Comparison of ENCODE assay signal across 16 mouse cellular contexts in genomic region chr11:60190055-60190641, GRCm38 (mm10). TPM values are rescaled to one million over a fixed set of nuclear protein-coding genes. Genes with fewer than 3 reads are reported as not detected.
DNase-seq lines count a peak whose midpoint lies in the region; ATAC-seq and TF ChIP-seq lines count a peak whose summit lies in the region.
"Had no signal": no experiment of that assay in that cellular context is flagged by ENCODE, and none has a peak within 500 bp of the region (broad histone marks: within the 10 kb centered on the region; RNA-seq: fewer than 3 reads in every experiment).

No protein-coding gene starts in this region.

- no peak overlapping the region for H3K4me3 ChIP-seq in heart, postnatal 0 days (ENCODE audit: low read depth, low read length)
- no peak overlapping the region for H3K4me3 ChIP-seq in midbrain, embryonic 15.5 days
- H3K4me3 ChIP-seq in midbrain, embryonic 16.5 days (ENCODE audit: low read depth, low read length), result no peak overlapping the region
- H3K4me3 ChIP-seq in intestine, postnatal 0 days (ENCODE audit: low read depth, low read length), result no peak overlapping the region
- H3K4me3 ChIP-seq in stomach, embryonic 15.5 days (replicated peaks), result no peak overlapping the region
- H3K4me3 ChIP-seq: embryonic facial prominence, embryonic 12.5 days; limb, embryonic 12.5 days; neural tube, embryonic 12.5 days had no signal

- DNase-seq in heart, postnatal 0 days (ENCODE audit: low spot score), result no peak
- DNase-seq in heart, postnatal 36 days, result no peak
- DNase-seq in layer of hippocampus, adult 11-12 months (ENCODE audit: low spot score), result no peak
- DNase-seq: adrenal gland, postnatal 36 days; layer of hippocampus, postnatal 36 days had no signal

- no peak overlapping the region for H3K9ac ChIP-seq in heart, postnatal 0 days (replicated peaks; ENCODE audit: low read depth, low read length)
- no peak overlapping the region for H3K9ac ChIP-seq in midbrain, embryonic 15.5 days
- no peak overlapping the region for H3K9ac ChIP-seq in midbrain, embryonic 16.5 days (ENCODE audit: low read depth, low read length)
- H3K9ac ChIP-seq in intestine, postnatal 0 days (ENCODE audit: low read depth, low read length), result no peak overlapping the region
- no peak overlapping the region for H3K9ac ChIP-seq in stomach, embryonic 15.5 days
- H3K9ac ChIP-seq: embryonic facial prominence, embryonic 12.5 days; limb, embryonic 12.5 days had no signal

- H3K4me1 ChIP-seq in heart, postnatal 0 days (ENCODE audit: control insufficient read depth, insufficient read depth), result peaks cover 5% of the 10 kb centered on the region; the same call in 1 of the 2 replicates
- H3K4me1 ChIP-seq in midbrain, embryonic 15.5 days, result peaks cover 15% of the 10 kb centered on the region
- H3K4me1 ChIP-seq in midbrain, embryonic 16.5 days (ENCODE audit: control insufficient read depth, insufficient read depth, low read length), result peaks cover 7% of the 10 kb centered on the region
- H3K4me1 ChIP-seq in intestine, postnatal 0 days (replicated peaks; ENCODE audit: control insufficient read depth, insufficient read depth, low read length), result peaks cover 8% of the 10 kb centered on the region; the same call in 1 of the 2 replicates
- H3K4me1 ChIP-seq in stomach, embryonic 15.5 days, result peaks cover 12% of the 10 kb centered on the region

- peaks cover 86% of the 10 kb centered on the region for H3K36me3 ChIP-seq in heart, postnatal 0 days (replicated peaks; ENCODE audit: control insufficient read depth, insufficient read depth, low read length)
- peaks cover 28% of the 10 kb centered on the region for H3K36me3 ChIP-seq in midbrain, embryonic 15.5 days (replicated peaks)
- H3K36me3 ChIP-seq in midbrain, embryonic 16.5 days (ENCODE audit: control insufficient read depth, insufficient read depth, low read length), result peaks cover 62% of the 10 kb centered on the region
- peaks cover 82% of the 10 kb centered on the region for H3K36me3 ChIP-seq in intestine, postnatal 0 days (ENCODE audit: control insufficient read depth, insufficient read depth)
- peaks cover 84% of the 10 kb centered on the region for H3K36me3 ChIP-seq in stomach, embryonic 15.5 days

- no peak for TF ChIP-seq CTCF in heart, postnatal 0 days (IDR thresholded peaks at IDR 0.05; ENCODE audit: low read depth)
- TF ChIP-seq CTCF in intestine, postnatal 0 days (IDR thresholded peaks at IDR 0.05; ENCODE audit: low read depth), result no peak

- 0 out of 2 replicates have a peak, but pooled peaks cover 5% of the 10 kb centered on the region for H3K9me3 ChIP-seq in heart, postnatal 0 days (replicated peaks; ENCODE audit: control insufficient read depth, low read length)
- H3K9me3 ChIP-seq in midbrain, embryonic 15.5 days, result no peaks in the 10 kb centered on the region
- peaks cover 4% of the 10 kb centered on the region; the same call in 1 of the 2 replicates for H3K9me3 ChIP-seq in midbrain, embryonic 16.5 days (replicated peaks; ENCODE audit: control insufficient read depth, low read length, poor library complexity, severe bottlenecking)
- H3K9me3 ChIP-seq in intestine, postnatal 0 days (ENCODE audit: control insufficient read depth), result peaks cover 4% of the 10 kb centered on the region; the same call in 1 of the 2 replicates
- H3K9me3 ChIP-seq in stomach, embryonic 15.5 days, result no peaks in the 10 kb centered on the region

- 0 out of 2 replicates have a peak overlapping the region, but pooled peaks have one; percentile 20 for H3K27ac ChIP-seq in heart, postnatal 0 days (ENCODE audit: low read depth)
- H3K27ac ChIP-seq in midbrain, embryonic 15.5 days, result 0 out of 2 replicates have a peak overlapping the region, but pooled peaks have one; percentile 6
- H3K27ac ChIP-seq in midbrain, embryonic 16.5 days (ENCODE audit: low read length), result no peak overlapping the region
- 0 out of 2 replicates have a peak overlapping the region, but pooled peaks have one; percentile 7 for H3K27ac ChIP-seq in intestine, postnatal 0 days (ENCODE audit: low read depth, low read length)
- H3K27ac ChIP-seq in stomach, embryonic 15.5 days, result peak overlapping the region; percentile 46; the same call in 1 of the 2 replicates

- H3K27me3 ChIP-seq in heart, postnatal 0 days (ENCODE audit: control insufficient read depth, insufficient read depth, low read length), result no peaks in the 10 kb centered on the region
- H3K27me3 ChIP-seq in midbrain, embryonic 15.5 days (replicated peaks), result no peaks in the 10 kb centered on the region
- no peaks in the 10 kb centered on the region for H3K27me3 ChIP-seq in midbrain, embryonic 16.5 days (ENCODE audit: control insufficient read depth, insufficient read depth, low read depth, low read length)
- H3K27me3 ChIP-seq in intestine, postnatal 0 days (replicated peaks; ENCODE audit: control insufficient read depth, insufficient read depth, low read length), result no peaks in the 10 kb centered on the region
- no peaks in the 10 kb centered on the region for H3K27me3 ChIP-seq in stomach, embryonic 15.5 days (replicated peaks)
- H3K27me3 ChIP-seq: embryonic facial prominence, embryonic 12.5 days; limb, embryonic 12.5 days; neural tube, embryonic 12.5 days had no signal

- intact Hi-C loops in heart, postnatal 36 days (cut with DNase I), result no loop called here

- ATAC-seq in heart, postnatal 0 days (ENCODE audit: insufficient read depth, low read depth), result no peak
- no peak for ATAC-seq in midbrain, embryonic 15.5 days (replicated peaks)
- ATAC-seq in midbrain, embryonic 16.5 days, result no peak
- ATAC-seq in intestine, postnatal 0 days, result no peak
- ATAC-seq in stomach, embryonic 15.5 days (ENCODE audit: insufficient read depth, low FRiP score, low read depth), result no peak
- ATAC-seq: activated CD4-positive, CD25-positive, alpha-beta regulatory T cell, adult 4 months; forebrain, embryonic 14.5 days; hindbrain, embryonic 16.5 days had no signal

- no peak overlapping the region for H3K4me2 ChIP-seq in heart, postnatal 0 days (ENCODE audit: low read depth, low read length)
- no peak overlapping the region for H3K4me2 ChIP-seq in midbrain, embryonic 15.5 days
- H3K4me2 ChIP-seq in midbrain, embryonic 16.5 days (ENCODE audit: low read length), result no peak overlapping the region
- H3K4me2 ChIP-seq in intestine, postnatal 0 days (replicated peaks; ENCODE audit: low read depth), result no peak overlapping the region; the same call in 1 of the 2 replicates
- H3K4me2 ChIP-seq in stomach, embryonic 15.5 days, result no peak overlapping the region
- H3K4me2 ChIP-seq: embryonic facial prominence, embryonic 12.5 days; limb, embryonic 12.5 days; midbrain, embryonic 11.5 days; neural tube, embryonic 12.5 days had no signal

- TF ChIP-seq EP300 in heart, postnatal 0 days (IDR thresholded peaks at IDR 0.05; ENCODE audit: low read depth), result no peak

- WGBS in heart, postnatal 0 days, result 75% methylated on average over 16 of the region's 17 CpGs
- 90% methylated on average over 17 of the region's 17 CpGs for WGBS in midbrain, embryonic 15.5 days
- WGBS in midbrain, embryonic 16.5 days, result 90% methylated on average over 17 of the region's 17 CpGs
- WGBS in intestine, postnatal 0 days, result 82% methylated on average over 17 of the region's 17 CpGs
- WGBS in stomach, embryonic 15.5 days, result 87% methylated on average over 17 of the region's 17 CpGs

RNA-seq across cellular contexts. Expression of gene Srebf1, which starts 32.2 kb away (rescaled TPM):
- total RNA-seq in heart, postnatal 0 days (2014; rRNA removed; ENCODE audit: low replicate concordance), result 77.2 and 81.7 TPM in 2 replicates
- 29.9 and 31.0 TPM in 2 replicates for polyA plus RNA-seq in heart, postnatal 0 days (2015; fragmentation: Nextera tagmentation; extraction: Ambion mirVana)
- 10 to 100 TPM; 28.9 to 39.5 TPM for total RNA-seq in heart, postnatal 36 days (2021)
- polyA plus RNA-seq in midbrain, embryonic 15.5 days (2015; fragmentation: Nextera tagmentation; extraction: Ambion mirVana), result 37.0 and 38.3 TPM in 2 replicates
- 31.9 and 34.1 TPM in 2 replicates for polyA plus RNA-seq in midbrain, embryonic 16.5 days (2015; fragmentation: Nextera tagmentation; extraction: Ambion mirVana)
- 86.9 and 88.1 TPM in 2 replicates for polyA plus RNA-seq in intestine, postnatal 0 days (2015; fragmentation: Nextera tagmentation; extraction: Ambion mirVana)
- polyA plus RNA-seq in stomach, embryonic 15.5 days (2015; fragmentation: Nextera tagmentation; extraction: Ambion mirVana), result 81.5 and 83.5 TPM in 2 replicates
